Mouse (Mus musculus) heart, adult 8-10 months (tissue): Measurements from ENCODE around the gene L3hypdh. TPM values are rescaled to one million over a fixed set of nuclear protein-coding genes. Genes with fewer than 3 reads are reported as not detected.

ENCODE experiments used
- DNase-seq: peaks from one replicate; pipeline ENCODE4 v3.0.0; 2022; ENCODE audit warnings: low spot score
- total RNA-seq, 4 experiments: library from RNA; stranded (reverse); gene quantifications; 2 replicates each; pipeline ENCODE4 v1.2.4; 2022

L3hypdh gene
- 1 to 10 TPM; 4.9 to 9.1 (median 8.1) TPM for total RNA-seq

- DNase-seq: peak; percentile 99
Observed at GRCm38 (mm10) chr12:72085329-72086165, at the start of gene L3hypdh, which contains the start of gene Jkamp. Gene L3hypdh (minus strand): TSS chr12:72085439. Gene Jkamp (plus strand): TSS chr12:72085589.

- DNase-seq: no peak
Observed at GRCm38 (mm10) chr12:72129203-72129602, 44.0 kb upstream of the L3hypdh start.

- DNase-seq: no peak
Observed at GRCm38 (mm10) chr12:72115686-72116345, 30.6 kb upstream of the L3hypdh start.

GRCm38 (mm10) chr12:72115126-72115525 lies 29.9 kb upstream of the L3hypdh start:
- DNase-seq: peak; percentile 19

DNA sequence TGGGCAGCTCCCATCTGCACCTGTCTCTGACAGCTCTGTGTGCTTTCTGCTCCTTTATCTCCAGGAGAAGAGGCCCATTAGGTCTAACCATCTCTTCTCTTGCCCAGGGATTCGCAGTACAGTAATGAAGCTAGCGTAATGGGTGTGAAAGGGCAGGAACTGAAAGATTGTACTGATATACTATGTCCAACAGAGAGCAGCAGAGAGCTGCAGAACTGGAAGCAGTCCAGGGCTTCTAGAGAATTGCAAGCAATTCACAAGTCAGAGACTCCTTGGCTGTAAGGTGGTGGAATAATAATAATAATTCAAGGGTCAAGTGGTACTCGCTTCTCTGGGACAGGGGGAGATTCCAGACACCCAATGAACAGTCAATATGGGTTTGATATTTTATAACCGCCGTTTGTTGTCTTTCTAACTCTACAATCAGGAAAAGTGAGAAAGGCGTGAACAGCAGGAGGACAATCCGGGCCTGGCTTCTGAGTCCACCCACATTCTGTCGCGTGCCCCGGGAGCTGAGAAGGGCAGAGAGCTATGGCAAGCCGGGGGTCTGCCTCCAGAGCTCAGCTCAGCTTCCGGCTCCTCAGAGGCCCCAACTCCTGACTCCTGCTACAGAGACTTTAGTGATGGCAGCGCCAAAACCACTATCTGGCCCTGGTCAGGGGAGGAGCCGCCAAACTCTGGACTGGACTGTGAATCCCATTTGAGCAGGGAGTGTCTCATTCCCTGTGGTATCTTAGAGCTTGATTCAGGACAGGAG lies 19.5 kb upstream of the L3hypdh start:
- DNase-seq: peak; percentile 80

GRCm38 (mm10) chr12:72104027-72104426 lies 18.8 kb upstream of the L3hypdh start:
- no peak for DNase-seq

- no peak for DNase-seq
Observed at GRCm38 (mm10) chr12:72102776-72103175, 17.5 kb upstream of the L3hypdh start.

DNA sequence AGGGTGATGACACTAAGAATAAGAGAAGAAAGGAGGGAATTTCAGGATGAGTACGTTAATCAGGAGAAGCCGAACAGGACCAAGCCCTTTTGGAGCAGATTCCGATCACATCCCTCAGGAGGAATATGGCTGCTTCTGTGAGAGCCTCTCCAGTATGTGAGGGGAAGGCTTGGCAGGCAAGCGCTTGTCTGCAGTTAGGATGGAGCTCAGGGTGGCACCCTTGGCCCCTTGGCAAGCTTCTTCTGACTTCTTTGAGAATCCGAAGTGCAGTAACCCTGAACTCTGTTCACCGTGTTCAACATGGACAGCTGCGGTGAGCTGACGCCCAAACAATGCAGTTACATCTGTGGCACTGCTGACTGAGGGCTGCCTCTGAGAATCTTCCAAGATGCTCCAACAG lies 11.7 kb upstream of the L3hypdh start:
- DNase-seq: no peak

GRCm38 (mm10) chr12:72089802-72090201 lies 4.6 kb upstream of the L3hypdh start:
- no peak for DNase-seq

DNA sequence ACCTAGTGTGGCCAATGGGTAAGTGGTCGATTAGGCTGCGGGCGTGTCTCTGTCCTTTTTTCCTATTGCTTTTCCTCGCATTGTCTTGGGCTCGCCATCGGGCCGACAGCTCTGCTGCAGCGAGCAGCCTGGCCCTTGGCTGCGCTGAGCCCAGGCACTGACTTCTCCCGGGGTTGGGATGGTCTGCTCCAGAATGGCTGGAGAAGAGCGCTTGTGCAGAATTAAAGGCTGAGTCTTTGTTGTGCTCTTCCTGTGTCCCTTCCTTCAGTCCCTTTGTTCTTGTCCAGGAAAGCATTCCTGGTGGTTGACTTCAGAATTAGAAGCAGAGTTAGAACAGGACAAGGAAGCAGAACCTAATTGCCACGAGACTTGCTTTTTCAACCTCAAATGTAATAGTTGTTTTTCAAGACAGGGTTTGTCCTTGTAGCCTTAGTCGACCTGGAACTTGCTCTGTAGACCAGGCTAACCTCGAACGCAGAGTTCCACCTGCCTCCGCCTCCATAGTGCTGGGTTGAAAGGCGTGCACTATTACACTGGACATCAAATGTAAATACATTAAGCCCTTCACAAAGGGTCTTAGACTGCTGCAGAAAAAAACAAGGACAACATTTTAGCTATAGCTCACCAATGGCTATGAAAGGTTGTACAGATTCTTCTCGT lies 1.1 kb upstream of the L3hypdh start:
- DNase-seq: no peak

- DNase-seq: no peak
Observed at GRCm38 (mm10) chr12:72085024-72085328, 263 bp downstream of the L3hypdh start.

GRCm38 (mm10) chr12:72084261-72085023 lies 797 bp downstream of the L3hypdh start:
- DNase-seq: no peak

DNA sequence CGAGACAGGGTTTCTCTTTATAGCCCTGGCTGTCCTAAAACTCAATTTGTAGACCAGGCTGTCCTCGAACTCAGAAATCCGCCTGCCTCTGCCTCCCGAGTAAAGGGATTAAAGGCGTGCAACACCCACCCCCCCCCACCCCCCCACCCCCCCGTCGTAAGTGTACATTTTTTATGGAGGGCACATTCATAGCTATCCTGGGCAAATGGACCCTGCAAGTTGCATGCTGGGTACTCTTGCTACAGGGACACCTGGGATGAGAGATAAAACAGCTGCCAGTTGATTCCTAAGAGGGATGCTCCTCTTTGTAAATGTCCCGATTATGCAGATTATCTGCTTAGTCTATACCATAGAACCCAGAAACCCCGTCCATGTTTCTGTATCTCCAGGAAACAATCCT lies 2.0 kb downstream of the L3hypdh start:
- DNase-seq: no peak

DNA sequence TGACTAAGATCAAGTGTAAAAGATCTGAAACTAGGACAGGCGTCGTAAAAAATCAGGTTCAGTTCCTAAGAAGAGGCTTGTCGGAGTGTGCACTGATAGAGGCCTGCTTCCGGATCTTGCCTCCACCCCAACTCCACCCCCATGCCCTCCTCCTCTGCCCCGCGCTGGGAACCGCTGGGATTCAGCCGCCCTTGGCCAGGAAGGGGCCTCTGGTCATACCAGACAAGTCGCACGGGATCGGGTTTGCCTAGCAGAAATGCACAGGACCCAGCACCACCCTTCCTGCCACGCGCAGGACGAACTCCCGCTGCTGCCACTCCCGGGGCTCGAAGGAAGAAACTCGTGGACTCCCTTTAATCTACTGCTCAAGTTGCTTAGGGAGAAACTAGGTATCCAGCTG lies 2.9 kb downstream of the L3hypdh start:
- no peak for DNase-seq

- DNase-seq: no peak
Observed at GRCm38 (mm10) chr12:72081961-72082360, 3.3 kb downstream of the L3hypdh start.

- DNase-seq: no peak
Observed at GRCm38 (mm10) chr12:72078248-72078647, 7.0 kb downstream of the L3hypdh start.

DNA sequence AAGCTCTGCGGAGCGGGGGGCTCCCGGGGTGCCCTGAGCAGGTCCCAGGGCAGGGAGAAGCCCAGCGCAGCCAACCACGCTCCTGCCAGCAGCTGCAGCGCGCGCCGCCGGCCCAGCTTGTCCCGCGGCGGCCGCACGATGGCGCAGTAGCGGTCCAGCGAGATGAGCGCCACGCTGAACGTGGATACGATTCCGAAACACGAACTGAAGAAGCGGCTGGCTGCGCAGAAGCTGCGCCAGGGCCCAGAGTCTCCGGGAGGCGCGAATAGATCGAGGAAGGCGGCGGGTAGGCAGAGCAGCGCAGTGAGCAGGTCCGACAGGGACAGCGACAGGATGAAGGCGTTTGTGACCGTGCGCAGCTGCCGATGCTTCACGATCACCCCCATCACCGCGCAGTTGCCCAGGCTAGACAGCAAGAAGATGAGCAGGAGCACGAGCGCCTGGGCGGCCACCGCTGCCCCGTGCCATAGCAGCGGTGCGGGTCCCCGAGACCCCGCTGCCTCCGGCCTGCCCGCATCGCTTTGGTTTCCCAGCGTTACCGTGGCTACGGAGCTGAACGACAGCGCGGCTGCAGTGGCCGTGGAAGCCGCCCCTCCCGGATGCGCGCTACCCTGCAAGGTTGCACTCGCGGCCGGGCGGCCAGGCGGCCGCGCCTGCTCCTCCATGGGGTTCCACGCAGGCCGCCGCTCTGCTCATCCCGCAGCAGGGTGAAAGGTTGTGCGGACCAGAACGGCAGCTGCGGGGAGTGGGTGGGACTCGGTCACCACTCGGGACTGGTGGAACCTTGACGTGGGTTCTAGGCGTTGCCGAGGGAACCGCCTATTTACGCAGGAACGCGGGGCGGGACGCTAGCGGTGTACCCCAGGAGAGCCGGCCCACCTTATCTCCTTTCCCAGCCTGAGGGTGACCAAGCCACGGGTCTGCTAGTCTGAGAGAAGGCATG lies 14.6 kb downstream of the L3hypdh start, which contains the start of gene Gpr135:
Gpr135 (minus strand) TSS at position 799 of the 943 bp plus-strand sequence.
- peak; percentile 75 for DNase-seq

- no peak for DNase-seq
Observed at GRCm38 (mm10) chr12:72069626-72070326, 15.5 kb downstream of the L3hypdh start.

DNA sequence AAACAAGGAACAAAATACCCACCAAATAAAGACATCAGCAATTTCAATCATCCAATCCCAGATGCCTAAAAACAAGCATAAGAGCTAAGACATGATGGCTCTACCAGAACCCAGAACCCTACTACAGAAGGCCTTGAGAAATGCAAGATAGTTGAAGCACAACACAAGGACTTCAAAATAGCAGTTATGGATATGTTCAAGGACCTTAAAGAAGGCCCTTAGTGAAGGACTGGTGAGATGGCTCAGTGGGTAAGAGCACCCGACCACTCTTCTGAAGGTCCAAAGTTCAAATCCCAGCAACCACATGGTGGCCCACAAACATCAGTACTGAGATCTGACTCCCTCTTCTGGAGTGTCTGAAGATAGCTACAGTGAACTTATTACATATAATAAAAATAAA lies 27.5 kb downstream of the L3hypdh start:
- DNase-seq: no peak
